Mouse (Mus musculus) CD4-positive, CD25-positive, alpha-beta regulatory T cell, adult 4 months (primary cell): ENCODE results near the gene Lpar6. TPM values are rescaled to one million over a fixed set of nuclear protein-coding genes. Genes with fewer than 3 reads are reported as not detected.

Experiments used
- ATAC-seq: one replicate; pipeline ENCODE4 v1.8.0; 2017
- polyA plus RNA-seq, 2 experiments: library from polyadenylated mRNA; unstranded; fragments of 100-300 nt; shearing (Covaris generic); gene quantifications; one replicate each; pipeline ENCODE4 v1.2.1; 2017

Gene Lpar6
- 10 to 100 TPM; 40.4 to 41.5 TPM for polyA plus RNA-seq

GRCm38 (mm10) chr14:73237848-73238321, at the start of gene Lpar6:
Gene Lpar6, plus strand, starts transcription at chr14:73237895.
- peak; percentile 73 for ATAC-seq

- no peak for ATAC-seq
These were observed 38.6 kb upstream of the Lpar6 start for GRCm38 (mm10) chr14:73199058-73199457.

GRCm38 (mm10) chr14:73201447-73201846, 36.2 kb upstream of the Lpar6 start:
- peak; percentile 54 for ATAC-seq

DNA sequence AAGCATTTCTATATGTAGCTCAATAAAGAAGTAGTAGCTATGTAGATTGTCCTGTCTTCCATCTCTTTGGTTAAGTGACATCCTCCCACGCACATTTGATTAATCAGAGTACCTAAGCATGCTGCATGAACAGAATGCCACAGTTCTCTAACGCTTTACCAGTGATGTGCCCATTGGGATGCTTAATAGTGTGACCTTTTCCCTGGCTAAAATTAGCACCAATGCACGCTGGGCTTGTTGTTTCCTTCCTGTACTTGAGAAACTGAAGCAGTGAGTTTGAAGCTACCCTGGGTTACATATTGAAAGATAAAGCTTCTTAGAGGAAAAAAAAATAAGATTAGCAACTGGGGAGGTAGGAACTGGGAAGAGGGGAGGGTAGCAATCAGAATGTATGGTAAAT, 33.7 kb upstream of the Lpar6 start:
- no peak for ATAC-seq

DNA sequence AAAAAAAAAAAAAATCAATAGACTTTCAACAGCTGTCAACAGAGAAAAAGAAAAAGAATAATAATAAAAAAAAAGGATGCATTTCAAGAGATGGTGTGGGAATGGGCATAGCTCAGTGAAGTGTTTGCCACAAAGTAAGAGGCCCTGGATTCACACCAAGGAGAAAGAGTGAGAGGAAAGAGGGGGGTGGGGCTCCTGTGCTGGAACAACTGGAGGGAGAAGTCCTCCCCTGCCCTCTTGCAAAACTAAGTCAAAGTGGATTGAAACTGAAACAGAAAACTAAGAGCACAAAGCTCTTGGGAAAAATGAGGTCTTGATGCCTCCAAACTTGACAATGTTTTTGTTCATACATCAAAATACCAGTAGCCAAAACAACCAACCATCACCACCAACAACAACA, 28.4 kb upstream of the Lpar6 start:
- no peak for ATAC-seq

GRCm38 (mm10) chr14:73210196-73210595, 27.5 kb upstream of the Lpar6 start:
- no peak for ATAC-seq

GRCm38 (mm10) chr14:73211477-73211876, 26.2 kb upstream of the Lpar6 start:
- no peak for ATAC-seq

GRCm38 (mm10) chr14:73217062-73217461, 20.6 kb upstream of the Lpar6 start:
- ATAC-seq, result no peak

GRCm38 (mm10) chr14:73222316-73222970, 15.3 kb upstream of the Lpar6 start:
- ATAC-seq, result no peak

DNA sequence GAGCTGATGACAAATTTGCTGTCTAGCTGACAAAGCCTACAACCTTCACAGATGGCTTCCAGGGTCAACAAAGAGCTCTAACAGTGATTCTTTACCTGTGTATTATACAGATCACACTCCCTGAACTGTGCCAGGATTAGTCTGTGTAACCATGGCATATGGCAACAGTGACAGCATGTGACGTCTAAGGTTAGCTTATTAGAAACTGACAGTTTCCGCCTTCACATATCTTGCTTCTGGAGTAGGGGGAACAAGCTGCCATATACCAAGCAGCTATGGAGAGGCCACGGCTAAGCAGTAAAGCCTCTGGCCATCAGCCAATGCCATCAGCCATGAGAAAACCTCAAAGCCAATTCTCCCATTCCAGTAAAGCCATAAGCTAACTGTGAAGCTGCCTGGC, 11.3 kb upstream of the Lpar6 start:
- no peak for ATAC-seq

GRCm38 (mm10) chr14:73226849-73227248, 10.8 kb upstream of the Lpar6 start:
- no peak for ATAC-seq

GRCm38 (mm10) chr14:73231286-73231982, 6.3 kb upstream of the Lpar6 start:
- ATAC-seq, result no peak

GRCm38 (mm10) chr14:73234468-73235031, 3.1 kb upstream of the Lpar6 start:
- ATAC-seq, result no peak

DNA sequence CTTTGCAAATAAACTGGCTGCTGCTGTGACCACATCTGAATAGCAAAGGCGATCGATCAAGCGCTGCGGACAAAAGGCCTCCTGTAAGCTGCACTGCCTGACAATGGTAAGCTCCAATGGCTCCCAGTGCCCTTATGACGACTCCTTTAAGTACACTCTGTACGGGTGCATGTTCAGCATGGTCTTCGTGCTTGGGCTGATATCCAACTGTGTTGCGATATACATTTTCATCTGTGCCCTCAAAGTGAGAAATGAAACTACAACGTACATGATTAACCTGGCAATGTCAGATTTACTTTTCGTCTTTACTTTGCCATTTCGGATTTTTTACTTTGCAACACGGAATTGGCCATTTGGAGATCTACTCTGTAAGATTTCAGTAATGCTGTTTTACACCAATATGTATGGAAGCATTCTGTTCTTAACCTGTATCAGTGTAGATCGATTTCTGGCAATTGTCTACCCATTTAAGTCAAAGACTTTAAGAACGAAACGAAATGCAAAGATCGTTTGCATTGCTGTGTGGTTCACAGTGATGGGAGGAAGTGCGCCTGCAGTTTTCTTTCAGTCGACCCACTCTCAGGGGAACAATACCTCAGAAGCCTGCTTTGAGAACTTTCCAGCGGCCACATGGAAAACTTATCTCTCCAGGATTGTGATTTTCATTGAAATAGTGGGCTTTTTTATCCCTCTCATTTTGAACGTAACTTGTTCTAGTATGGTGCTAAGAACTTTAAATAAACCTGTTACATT, 979 bp downstream of the Lpar6 start:
- peak; percentile 59 for ATAC-seq

DNA sequence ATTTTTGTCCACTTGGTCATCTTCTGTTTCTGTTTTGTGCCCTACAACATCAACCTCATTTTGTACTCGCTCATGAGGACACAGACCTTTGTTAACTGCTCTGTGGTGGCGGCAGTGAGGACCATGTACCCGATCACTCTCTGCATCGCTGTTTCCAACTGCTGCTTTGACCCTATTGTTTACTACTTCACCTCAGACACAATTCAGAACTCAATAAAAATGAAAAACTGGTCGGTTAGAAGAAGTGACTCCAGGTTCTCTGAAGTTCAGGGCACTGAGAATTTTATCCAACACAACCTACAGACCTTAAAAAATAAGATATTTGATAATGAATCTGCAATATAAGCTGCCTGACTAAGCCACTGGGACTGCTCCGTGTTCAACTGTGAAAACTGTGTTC, 1.6 kb downstream of the Lpar6 start:
- ATAC-seq, result peak; percentile 21

DNA sequence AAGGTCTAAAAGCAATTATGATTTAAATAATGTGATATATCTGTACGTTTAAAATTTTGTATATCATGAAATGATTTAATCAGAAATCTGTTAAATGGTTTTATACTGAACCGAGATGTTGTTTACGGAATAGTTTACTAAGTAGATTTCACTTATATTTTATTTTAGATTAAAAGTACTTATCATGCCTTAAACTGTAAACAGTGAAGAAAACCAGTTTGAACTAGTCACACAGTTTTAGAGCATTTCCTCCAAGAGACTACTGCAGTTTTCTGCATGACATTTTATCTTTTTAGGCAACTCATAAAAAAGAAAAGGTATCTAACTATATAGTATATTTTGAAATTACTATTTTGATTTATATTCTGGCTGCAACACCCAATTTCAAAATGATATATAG, 2.2 kb downstream of the Lpar6 start:
- ATAC-seq, result no peak

GRCm38 (mm10) chr14:73244061-73244597, 6.4 kb downstream of the Lpar6 start:
- peak; percentile 57 for ATAC-seq

DNA sequence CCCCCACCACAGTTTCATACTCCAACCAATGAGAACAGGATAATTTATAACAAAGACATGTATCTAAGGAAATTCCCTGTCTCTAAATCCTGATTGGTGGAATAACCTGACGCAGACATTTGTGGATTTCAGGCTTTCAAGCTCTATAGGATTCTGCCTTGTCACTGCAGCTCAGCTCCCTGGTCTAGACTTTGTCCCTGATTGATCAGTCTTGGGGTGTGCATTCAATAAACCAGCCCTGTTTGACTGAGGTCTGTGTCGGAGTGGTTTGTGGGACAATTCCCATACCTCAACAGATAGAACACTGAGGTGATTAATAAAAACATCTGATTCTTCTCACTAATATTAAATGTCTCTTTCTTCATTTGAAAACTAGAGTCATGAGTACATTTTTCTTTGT, 12.4 kb downstream of the Lpar6 start:
- no peak for ATAC-seq

DNA sequence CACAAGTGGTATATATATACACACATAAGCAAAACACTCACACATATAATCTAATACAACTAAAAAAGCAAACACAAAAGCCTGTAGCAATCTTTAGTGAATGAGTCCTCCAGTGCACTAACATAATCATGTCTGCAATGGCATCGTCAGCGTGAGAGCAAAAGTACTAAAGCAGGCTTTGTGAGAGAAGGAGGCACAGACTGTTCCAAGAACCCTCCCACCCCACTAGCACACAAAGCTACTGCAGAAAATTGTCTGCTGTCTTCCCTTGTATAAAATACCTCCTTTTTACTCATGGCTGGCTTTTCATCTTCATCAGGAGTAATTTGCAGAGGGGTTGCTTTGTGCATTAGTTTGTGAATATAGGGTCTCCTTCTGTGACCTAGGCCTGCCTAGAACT, 14.6 kb downstream of the Lpar6 start:
- ATAC-seq, result no peak

DNA sequence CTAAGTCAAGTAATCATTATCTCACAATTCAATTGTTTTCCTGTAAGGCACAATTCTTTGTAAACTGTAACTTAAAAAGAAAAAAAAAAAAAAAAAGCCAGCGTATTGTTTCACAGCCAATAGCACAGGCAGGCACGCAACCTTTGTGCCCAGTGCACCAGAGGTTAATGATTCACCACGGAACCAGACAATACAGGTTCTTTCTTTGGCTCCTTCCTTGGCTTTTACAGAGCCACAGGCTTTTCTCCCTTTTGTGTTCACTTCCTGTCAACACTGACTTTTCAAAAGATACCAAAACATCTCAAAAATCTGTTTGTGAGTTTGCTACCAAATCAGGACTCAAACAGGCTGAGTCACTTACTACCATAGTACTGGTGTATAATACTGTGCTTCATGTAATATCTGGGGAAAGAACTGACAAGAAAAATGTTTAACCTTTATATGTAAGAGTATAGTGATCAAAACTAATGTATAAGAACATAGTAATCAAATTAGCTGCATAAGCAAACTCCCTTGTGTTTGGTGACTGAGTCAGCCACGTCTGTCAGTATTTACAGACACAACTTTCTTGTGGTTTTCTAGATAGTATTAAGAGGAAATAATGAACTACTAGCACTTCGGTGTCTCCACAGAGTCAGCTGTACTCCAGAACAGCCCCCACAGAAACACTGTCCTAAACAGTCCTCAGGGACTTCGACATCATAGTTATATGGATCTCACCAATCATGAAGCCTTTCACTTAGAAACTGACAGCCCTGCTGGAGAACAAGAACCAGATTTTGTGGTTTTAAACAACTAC, 16.0 kb downstream of the Lpar6 start:
- ATAC-seq, result peak; percentile 73

DNA sequence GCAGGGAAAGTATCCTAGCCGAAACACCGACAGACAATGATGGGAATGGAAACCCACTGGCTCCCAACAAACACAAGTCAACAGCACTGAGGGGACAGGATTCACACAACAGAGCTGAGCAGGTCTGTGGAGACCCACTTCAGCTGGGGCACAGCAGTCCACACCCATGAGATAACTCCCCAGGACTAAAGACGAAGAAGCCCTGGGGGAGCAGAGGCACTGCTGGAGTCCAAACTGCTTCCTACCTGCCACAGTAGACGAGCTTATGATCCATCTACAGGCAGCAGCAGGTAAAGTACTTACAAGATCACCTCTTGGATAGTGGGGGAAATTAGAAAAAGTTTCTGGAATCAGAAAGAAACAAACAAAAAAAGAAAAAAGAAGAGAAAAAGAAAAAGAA, 16.7 kb downstream of the Lpar6 start:
- ATAC-seq, result no peak

DNA sequence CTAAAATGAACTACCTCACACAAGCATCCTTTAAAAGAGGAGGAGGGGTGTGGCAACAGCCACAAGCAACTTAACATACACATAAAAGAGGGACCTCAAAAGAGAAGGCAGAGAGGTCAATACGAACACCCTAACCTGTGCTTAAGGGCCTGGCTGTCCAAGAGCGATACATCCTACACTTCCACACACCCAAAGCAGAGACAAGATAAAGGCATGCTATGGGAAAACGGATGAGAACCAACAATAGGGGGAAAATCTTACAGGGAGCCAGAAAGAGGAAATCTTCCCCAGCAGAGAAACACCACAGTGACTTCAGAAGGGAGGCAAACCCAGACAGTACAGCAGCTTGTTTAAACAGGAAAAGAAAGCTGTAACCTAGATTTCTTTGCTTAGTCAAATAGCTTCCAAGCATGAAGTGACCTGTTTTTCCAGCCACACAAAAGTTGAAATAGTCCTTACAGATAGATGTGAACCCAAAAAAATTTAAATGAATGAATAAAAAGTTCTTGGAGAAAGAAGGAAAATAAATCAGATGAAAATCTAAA, 17.8 kb downstream of the Lpar6 start:
- no peak for ATAC-seq
